Mouse (Mus musculus) retina, adult 2 months (tissue): ENCODE data around the gene Gm20662.

ENCODE experiments used
- DNase-seq: peaks from one replicate; pipeline ENCODE4 v3.0.0-alpha.2; 2012; ENCODE audit warnings: low read depth, low spot score

Gene Gm20662

DNA sequence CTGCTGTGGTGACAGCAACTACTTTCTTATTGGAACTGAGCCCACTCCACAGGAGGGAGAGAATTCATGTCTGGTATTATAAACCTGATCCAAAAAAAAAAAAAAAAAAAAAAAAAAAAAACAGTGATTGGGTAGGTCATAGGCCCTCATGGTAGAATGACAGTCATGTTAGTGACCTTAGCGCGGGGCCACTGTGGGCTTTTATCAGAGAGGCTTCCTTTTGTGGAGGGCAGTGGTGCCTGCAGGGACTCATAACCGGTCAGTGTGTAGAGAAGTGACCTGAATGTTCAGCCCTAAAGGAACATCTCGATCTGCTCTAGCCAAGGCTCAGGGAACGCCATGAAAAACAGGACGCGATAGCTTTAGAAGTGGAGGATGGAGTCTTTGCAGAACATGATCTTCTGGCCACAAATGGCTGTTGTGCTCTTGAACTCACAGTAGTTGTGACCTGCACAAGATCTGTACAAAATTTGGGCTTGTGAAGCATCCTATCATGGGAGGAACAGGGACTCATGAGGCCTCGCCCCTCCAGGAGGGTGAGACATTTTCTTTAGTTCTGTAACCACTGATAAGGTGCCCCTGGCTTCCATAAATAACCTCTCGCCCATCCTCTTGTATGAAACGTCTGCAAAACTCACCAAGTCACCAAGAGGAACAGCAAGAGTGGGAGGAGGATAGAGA lies 21.5 kb upstream of the Gm20662 start:
- no peak for DNase-seq

GRCm38 (mm10) chr9:107975399-107976386 lies 20.5 kb upstream of the Gm20662 start, which contains the start of gene Uba7:
Gene Uba7, plus strand, starts transcription at chr9:107975505.
- no peak for DNase-seq

DNA sequence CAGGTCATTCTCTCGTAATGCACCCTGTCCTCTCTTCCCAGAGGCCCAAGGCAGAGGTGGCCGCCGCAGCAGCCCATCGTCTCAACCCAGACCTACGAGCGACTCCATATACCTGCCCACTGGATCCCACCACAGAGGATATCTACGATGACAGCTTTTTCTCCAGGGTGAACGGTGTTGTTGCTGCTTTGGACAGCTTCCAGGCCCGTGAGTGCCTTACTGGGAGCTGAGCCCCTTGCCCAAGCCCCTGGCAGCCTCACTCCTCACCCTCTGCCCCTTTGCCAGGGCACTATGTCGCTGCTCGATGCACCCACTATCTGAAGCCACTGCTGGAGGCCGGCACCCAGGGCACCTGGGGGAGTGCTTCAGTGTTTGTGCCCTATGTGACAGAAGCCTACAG lies 17.3 kb upstream of the Gm20662 start:
- no peak for DNase-seq

DNA sequence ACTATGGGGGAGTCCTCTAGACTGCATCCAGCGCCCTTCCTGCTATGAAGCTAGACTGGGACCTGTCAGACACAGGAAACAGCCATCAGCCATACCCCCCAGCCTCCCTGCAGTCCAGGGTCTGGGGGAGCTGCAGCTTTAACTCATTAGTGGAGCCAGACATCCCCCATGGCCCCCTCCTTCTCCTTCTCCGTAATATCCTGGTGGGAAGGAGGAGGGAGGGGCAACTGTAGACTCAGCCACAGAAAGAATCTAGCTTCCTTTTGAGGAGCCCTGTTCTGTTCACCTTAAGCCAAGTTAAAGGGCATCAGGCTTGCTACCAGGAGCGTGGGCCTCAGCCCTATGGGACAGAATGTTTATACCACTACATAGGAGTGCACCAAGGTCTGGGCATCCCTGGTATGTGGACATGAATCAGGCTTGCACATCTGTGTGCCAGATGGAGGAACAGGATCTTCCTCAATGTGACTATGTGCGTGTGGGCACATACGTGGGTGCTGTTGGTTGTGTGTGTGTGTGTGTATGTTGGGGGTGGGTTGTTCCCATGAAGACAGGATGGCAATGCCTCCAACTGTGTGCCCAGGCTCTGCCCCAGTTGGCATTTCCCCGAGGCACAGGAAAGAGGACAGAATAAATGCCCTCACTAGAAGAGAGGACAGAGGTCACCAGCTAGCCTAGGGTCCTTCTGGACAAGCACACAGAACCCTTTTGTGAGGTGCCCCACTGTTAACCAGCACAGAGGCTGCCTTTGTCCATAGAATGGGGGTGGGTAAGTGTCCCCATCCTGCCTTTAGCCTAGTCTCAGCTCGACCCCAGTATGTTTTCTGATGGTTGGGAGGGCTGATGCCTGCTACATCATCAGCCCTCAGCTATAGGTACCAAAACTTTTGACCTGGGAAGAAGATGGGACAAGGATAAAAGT lies 14.2 kb upstream of the Gm20662 start:
- no peak for DNase-seq

DNA sequence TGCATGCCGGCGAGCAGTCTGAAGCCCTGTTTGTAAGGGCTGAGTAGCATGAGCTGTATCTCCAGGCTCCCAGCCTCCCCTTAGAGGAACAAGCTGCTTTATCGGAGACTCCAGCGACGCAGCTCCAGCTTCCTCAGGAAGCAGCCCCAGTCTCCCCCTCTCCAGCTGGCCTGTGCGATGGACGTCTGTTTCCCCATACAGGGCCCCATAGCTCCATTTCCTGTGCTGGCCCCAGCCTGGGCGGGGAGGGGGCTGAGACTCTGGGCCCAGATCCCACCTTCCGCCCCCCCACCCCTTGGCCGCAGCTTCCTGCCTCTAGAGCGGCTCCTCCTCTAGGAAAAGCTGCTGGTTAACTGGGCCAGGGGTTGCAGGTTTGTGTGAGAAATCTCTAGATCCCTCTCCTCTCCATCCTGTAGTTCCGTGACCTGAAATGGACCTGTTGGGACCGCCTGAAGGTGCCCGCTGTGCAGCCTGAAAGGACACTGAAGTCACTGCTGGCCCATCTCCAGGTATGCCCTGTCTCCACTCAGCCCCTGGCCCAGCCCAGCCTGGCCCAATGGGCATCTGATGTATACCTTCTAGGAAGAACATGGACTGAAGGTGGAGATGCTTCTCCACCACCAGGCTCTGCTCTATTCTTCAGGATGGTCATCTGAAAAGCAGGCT lies 13.3 kb upstream of the Gm20662 start, which contains the start of gene Gm20661:
Gm20661 (plus strand) TSS at position 378 of the 666 bp plus-strand sequence.
- no peak for DNase-seq

- no peak for DNase-seq
These were observed 12.7 kb upstream of the Gm20662 start for GRCm38 (mm10) chr9:107983421-107983890.

DNA sequence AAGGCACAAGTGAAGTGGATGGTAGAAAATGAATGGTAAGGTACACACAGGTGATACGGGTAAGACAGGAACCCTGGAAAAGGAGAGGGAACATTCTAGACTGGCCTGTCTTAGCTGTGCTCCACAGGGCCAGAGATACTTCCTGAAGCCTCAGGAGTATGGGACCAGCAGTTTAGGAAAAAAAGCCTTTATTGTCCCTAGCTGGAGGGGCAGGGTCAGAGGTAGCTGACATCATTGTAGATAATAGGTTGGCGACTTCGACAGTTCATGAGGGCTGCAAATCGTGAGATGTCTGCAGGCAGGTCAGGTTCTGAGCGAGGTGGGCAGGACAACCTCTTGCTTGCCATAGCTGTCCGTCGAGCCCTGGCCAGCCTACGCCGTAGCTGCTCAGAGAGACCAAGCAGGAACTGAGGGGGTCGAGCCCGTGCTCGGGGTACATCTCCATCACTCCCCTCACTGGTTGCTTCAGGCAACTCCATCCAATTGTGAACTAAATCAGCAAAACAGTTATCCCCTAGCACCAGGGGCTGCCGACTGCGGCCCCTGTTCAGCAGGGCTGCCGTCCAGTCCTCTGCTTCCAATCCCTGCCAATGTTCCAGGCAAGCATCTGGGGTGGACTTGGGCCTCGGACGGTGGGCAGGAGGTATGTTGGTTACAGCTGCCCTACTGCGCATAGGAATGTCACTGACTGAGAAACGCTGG lies 11.9 kb upstream of the Gm20662 start:
- no peak for DNase-seq

DNA sequence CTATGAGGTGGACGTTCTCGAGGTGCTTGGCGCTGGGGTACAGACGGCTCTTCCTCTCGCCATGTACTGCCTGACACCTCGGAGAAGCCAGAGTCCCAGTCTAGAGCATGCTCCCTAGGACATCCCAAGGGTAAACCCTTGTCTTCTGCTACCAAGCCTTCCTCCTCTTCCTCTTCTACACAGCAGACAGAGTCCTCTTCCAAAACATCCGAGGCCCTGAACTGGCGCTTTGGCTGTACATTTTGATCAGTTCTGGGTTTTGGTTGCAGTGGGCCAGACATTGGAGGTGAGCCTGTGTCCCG lies 11.4 kb upstream of the Gm20662 start:
- no peak for DNase-seq

- DNase-seq: no peak
These were observed 10.7 kb upstream of the Gm20662 start, which contains the start of gene Inka1 for GRCm38 (mm10) chr9:107985131-107986119. Gene Inka1, minus strand, starts transcription at chr9:107985879.

DNA sequence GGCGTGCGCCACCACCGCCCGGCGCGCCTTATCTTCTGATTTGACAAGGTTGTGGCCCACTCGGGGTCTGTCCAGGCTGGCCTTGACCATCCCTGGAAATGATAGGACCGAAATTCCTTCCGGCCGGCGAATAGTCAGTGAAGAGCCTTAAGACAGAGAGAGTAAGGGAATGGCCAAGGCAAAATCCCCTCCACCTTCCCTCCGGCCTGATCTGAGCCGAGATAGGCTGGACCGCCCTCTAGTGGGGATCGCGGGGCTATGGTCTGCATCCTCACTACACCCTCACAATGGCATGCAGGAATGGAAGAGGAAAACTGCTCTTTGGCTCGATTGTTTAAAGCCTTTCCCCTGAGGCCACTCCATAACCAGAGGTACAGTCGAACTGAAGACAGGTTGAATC lies 9.8 kb upstream of the Gm20662 start:
- no peak for DNase-seq

GRCm38 (mm10) chr9:107987950-107988349 lies 8.2 kb upstream of the Gm20662 start:
- no peak for DNase-seq

DNA sequence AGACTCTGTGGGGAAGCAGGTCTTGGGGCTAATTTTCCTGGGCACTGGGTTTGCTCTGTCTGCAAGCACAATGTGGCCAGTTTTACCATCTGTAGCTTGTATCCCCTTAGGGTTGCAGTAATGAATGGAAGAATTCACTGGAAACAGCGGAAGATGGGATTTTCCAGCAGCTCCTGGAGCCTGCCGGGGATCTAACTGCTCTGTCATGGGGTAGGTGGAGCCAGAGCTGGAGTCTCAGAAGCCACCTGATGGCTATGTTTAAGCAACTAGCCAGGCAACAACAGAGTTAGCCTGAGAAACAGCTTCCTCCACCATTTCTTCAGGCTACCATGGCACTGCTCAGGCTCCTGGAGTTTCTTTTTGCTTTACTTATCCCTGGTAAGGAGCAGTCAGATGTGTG lies 4.0 kb upstream of the Gm20662 start, which contains the start of gene Cdhr4:
Cdhr4 (plus strand) TSS at position 301 of the 400 bp plus-strand sequence.
- DNase-seq: no peak

DNA sequence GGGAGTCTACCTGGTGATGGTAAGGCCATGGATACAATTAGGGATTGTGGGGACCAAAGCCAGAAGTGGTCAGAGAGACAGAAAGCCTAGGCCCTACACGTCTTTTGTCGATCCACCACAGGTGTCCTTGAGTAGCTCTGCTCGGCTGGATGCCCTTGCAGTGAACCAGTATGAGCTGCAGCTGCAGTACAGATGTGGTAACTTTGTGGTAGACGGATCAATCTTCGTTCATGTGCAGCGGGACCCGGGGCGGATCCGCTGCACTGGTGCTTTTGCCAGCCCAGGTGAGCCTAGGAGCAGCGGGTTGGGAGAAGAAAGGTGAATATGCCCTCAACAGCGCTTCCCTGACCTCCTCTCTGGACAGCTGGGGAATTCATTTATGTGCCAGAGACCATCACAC lies 3.1 kb upstream of the Gm20662 start:
- DNase-seq: no peak

- no peak for DNase-seq
These were observed 1.7 kb upstream of the Gm20662 start for GRCm38 (mm10) chr9:107994464-107994863.

GRCm38 (mm10) chr9:107995513-107995912 lies 636 bp upstream of the Gm20662 start:
- no peak for DNase-seq

- DNase-seq: peak; percentile 100
These were observed 6.0 kb downstream of the Gm20662 start, which contains the start of gene Ip6k1 for GRCm38 (mm10) chr9:108001922-108002770. Gene Ip6k1, plus strand, starts transcription at chr9:108002501.

- DNase-seq: no peak
These were observed 6.8 kb downstream of the Gm20662 start for GRCm38 (mm10) chr9:108002778-108003530.
